Mouse (Mus musculus): ENCODE data around the gene Kctd5.

DNA sequence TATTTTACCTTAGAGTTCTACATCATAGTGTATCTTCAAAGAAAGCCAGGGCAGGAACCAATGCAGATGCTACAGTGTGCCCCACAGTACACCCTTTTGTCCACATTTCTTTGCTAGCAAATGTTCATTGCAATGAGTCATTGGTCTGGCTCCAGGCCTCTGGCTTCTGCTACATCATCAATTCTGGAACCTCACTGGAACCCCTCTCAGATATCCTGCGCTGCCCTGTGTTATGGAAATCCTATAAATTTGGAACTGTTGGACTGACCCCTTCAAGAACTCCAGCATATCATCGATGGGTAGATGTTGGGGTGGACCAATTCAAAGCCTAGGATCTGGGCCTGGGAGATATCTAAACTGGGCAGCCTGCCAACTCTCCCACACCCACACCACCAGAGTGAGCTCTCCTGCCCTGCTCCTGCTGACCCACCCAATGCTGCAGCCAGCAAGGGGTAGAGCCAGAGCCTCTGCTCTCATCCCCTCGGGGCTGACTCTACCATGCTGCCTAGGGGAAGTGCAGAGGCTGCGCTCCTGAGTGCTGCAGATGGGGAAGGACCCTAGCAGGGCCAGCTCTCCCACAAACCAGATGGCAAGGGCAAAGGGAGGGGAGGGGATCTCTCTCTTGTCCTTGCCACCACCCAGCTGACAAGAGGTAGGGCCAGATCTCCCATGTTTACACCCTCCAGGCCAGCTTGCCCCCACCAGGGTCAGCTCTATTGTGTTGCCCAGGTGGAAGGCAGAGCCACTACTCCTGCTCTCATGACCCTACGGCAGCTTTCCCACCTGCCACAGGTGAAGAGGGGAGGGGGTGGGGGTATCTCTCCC is 51.7 kb downstream of the Kctd5 start:
- TF ChIP-seq POLR2A (IDR thresholded peaks at IDR 0.05; ENCODE audit: borderline replicate concordance, extremely low read depth, low read depth, low read length), result no peak
- TF ChIP-seq CTCF (IDR thresholded peaks at IDR 0.05; ENCODE audit: insufficient read depth, low read length), result no peak

Data from lung, adult 2 months (tissue).